Mouse (Mus musculus) hindbrain, embryonic 13.5 days (tissue): ENCODE data around the gene Mesd. TPM values are rescaled to one million over a fixed set of nuclear protein-coding genes. Genes with fewer than 3 reads are reported as not detected.
"Not testable (repeated sequence)": the region's sequence is repeated elsewhere in the genome, so short reads cannot be mapped to it uniquely, and the experiment has no call there.

Source experiments
- ATAC-seq: fragments of 200-750 bp; cut with Nextera tagmentation; 2 replicates; pipeline ENCODE4 v1.8.0; 2017; ENCODE audit warnings: moderate TSS enrichment; ENCODE audit not compliant: low FRiP score
- H3K27ac ChIP-seq: fragments of 300-500 bp; sonication (generic); 2 replicates; pipeline ENCODE4 v1.5.1; 2015; ENCODE audit warnings: inconsistent platforms, mild to moderate bottlenecking, moderate library complexity
- H3K27me3 ChIP-seq: fragments of 300-500 bp; sonication (generic); 2 replicates; pipeline ENCODE4 v1.6.1; 2015; ENCODE audit warnings: mild to moderate bottlenecking, inconsistent platforms
- H3K36me3 ChIP-seq: fragments of 300-500 bp; sonication (generic); 2 replicates; pipeline ENCODE4 v1.6.1; 2015; ENCODE audit warnings: mild to moderate bottlenecking, inconsistent platforms
- H3K4me1 ChIP-seq: fragments of 300-500 bp; sonication (generic); replicated peaks from 2 replicates; pipeline ENCODE4 v1.6.1; 2015; ENCODE audit warnings: inconsistent platforms
- H3K4me2 ChIP-seq: fragments of 300-500 bp; sonication (generic); 2 replicates; pipeline ENCODE4 v1.6.1; 2015; ENCODE audit warnings: inconsistent platforms, mild to moderate bottlenecking, moderate library complexity
- H3K4me3 ChIP-seq: fragments of 300-500 bp; sonication (generic); 2 replicates; pipeline ENCODE4 v1.5.1; 2015; ENCODE audit warnings: mild to moderate bottlenecking, inconsistent platforms
- H3K9ac ChIP-seq: fragments of 300-500 bp; sonication (generic); 2 replicates; pipeline ENCODE4 v1.6.1; 2015; ENCODE audit warnings: mild to moderate bottlenecking, inconsistent platforms
- H3K9me3 ChIP-seq: fragments of 300-500 bp; sonication (generic); 2 replicates; pipeline ENCODE4 v1.6.1; 2016; ENCODE audit warnings: inconsistent platforms
- WGBS: fragments of 180-500 bp; shearing (Covaris S2); methylation state at CpG from one replicate; pipeline ENCODE4 v1.1.7; 2015; 5-methylcytosine and 5-hydroxymethylcytosine counted together
- polyA plus RNA-seq: library from polyadenylated mRNA; unstranded; fragments of >200 nt; fragmentation: Nextera tagmentation; extraction: Ambion mirVana; gene quantifications from 2 replicates; pipeline ENCODE4 v1.2.1, GENCODE M21; 2015

Mesd gene
- polyA plus RNA-seq, 1 experiment from 2014 or later: 74.5 TPM

GRCm38 (mm10) chr7:83883276-83884020 is 818 bp upstream of the Mesd start:
- H3K27ac ChIP-seq: peak overlapping the region; percentile 94
- WGBS: under 1% methylated on average over 81 of the region's 91 CpGs

GRCm38 (mm10) chr7:83884921-83885532 is 761 bp downstream of the Mesd start:
- H3K4me3 ChIP-seq: peak overlapping the region; percentile 83
- no peaks in the 10 kb centered on the region for H3K27me3 ChIP-seq
- H3K9ac ChIP-seq: peak overlapping the region; percentile 91
- ATAC-seq: no peak; the same call in 1 of the 2 replicates
- H3K9me3 ChIP-seq: no peaks in the 10 kb centered on the region
- WGBS: 38% methylated on average over 6 of the region's 6 CpGs
- H3K4me2 ChIP-seq: peak overlapping the region; percentile 89
- H3K36me3 ChIP-seq: peaks cover 5% of the 10 kb centered on the region
- H3K27ac ChIP-seq: peak overlapping the region; percentile 94
- H3K4me1 ChIP-seq: peaks cover 39% of the 10 kb centered on the region

More at GRCm38 (mm10) chr7:83883276-83884020, 818 bp upstream of the Mesd start:
- H3K4me3 ChIP-seq: peak overlapping the region; percentile 83
- peaks cover 5% of the 10 kb centered on the region for H3K36me3 ChIP-seq
- H3K9ac ChIP-seq: peak overlapping the region; percentile 91
- no peaks in the 10 kb centered on the region for H3K27me3 ChIP-seq
- H3K9me3 ChIP-seq: no peaks in the 10 kb centered on the region
- H3K4me1 ChIP-seq: peaks cover 55% of the 10 kb centered on the region
- H3K4me2 ChIP-seq: peak overlapping the region; percentile 89
- peak; percentile 75 for ATAC-seq

DNA sequence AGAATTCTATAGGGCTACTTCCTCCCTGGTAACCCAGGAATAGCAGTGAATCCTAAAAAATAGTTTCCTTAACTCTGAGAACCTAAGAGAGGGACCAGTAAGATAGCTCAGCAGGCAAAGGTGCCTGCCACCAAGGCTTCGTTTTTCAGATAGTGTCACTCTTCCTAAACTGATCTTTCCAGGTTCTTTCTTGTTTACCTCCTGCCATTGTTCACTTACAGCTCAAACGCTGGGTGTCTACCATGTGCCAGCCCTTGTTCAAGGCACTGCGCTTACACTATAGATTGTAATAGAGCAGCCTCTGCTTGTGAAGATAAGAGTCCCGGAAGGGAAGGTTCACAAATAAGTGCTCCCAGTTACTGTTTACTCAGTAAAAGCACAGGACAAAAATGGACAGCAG is 1.6 kb downstream of the Mesd start:
- no peak overlapping the region for H3K27ac ChIP-seq
- no peak overlapping the region for H3K4me3 ChIP-seq
- H3K4me2 ChIP-seq: no peak overlapping the region
- H3K9me3 ChIP-seq: no peaks in the 10 kb centered on the region
- peaks cover 5% of the 10 kb centered on the region for H3K36me3 ChIP-seq
- ATAC-seq: no peak
- H3K27me3 ChIP-seq: no peaks in the 10 kb centered on the region
- H3K9ac ChIP-seq: no peak overlapping the region
- WGBS: 91% methylated on average over 4 of the region's 4 CpGs
- H3K4me1 ChIP-seq: peaks cover 31% of the 10 kb centered on the region

DNA sequence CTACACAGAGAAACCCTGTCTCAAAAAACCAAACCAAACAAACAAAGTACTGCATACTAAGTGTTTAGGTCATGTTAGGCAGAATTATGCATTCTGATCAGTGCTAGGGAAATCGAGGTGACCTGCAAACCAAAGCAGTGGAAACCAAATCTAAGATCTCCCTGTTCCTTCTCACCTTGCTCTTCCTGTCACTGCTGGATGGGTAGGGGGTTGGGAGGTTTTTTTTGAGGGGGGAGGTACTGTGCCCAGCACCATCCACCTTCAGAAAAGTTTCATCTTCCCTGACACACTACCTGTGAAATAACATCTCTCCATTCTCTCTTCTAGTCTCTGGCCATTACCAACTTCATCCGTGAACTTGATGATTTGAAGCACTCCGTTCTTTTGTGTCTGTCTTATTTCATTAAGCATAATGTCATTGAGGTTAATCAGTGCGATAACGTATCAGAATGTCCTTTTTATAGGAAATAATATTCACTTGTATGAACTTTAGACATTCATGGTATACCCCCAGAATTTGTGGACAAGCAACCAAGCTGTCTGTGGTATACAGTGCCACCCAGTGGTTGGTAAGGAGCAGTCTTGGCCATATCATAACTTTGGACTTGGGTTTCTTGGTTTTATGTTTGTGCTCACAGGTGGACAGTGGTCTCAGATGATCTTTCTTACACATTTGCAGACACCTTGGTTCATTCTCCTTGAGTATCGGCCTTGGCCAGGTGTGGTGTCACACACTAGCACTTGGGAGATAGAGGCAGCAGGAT is 2.3 kb downstream of the Mesd start:
- no peak for ATAC-seq
- Histone ChIP-seq H3K9me3 (no peaks in the 10 kb centered on the region), H3K4me3 (no peak overlapping the region), H3K4me1 (peaks cover 26% of the 10 kb centered on the region), H3K27me3 (no peaks in the 10 kb centered on the region), H3K9ac (no peak overlapping the region), H3K36me3 (peaks cover 5% of the 10 kb centered on the region), H3K4me2 (no peak overlapping the region), H3K27ac (no peak overlapping the region)
- WGBS: 95% methylated on average over 6 of the region's 6 CpGs

GRCm38 (mm10) chr7:83889383-83889782 is 5.1 kb downstream of the Mesd start:
- no peaks in the 10 kb centered on the region for H3K36me3 ChIP-seq
- H3K4me1 ChIP-seq: peaks cover 29% of the 10 kb centered on the region

GRCm38 (mm10) chr7:83889946-83890345 is 5.7 kb downstream of the Mesd start:
- not testable (repeated sequence) for H3K9ac ChIP-seq, H3K4me2 ChIP-seq, H3K27me3 ChIP-seq, H3K27ac ChIP-seq, H3K36me3 ChIP-seq, H3K4me3 ChIP-seq, H3K9me3 ChIP-seq, ATAC-seq
- 92% methylated on average over 5 of the region's 5 CpGs for WGBS
- H3K4me1 ChIP-seq: peaks cover 28% of the 10 kb centered on the region

More at GRCm38 (mm10) chr7:83889383-83889782, 5.1 kb downstream of the Mesd start:
- Histone ChIP-seq H3K9ac (no peak overlapping the region), H3K4me3 (no peak overlapping the region), H3K9me3 (no peaks in the 10 kb centered on the region), H3K4me2 (no peak overlapping the region), H3K27ac (no peak overlapping the region), H3K27me3 (no peaks in the 10 kb centered on the region)
- ATAC-seq: no peak
- 76% methylated on average over 3 of the region's 3 CpGs for WGBS

GRCm38 (mm10) chr7:83891433-83892332 is 7.4 kb downstream of the Mesd start:
- peak overlapping the region; percentile 75 for H3K4me3 ChIP-seq
- H3K4me1 ChIP-seq: peaks cover 24% of the 10 kb centered on the region
- H3K27me3 ChIP-seq: no peaks in the 10 kb centered on the region
- peak; percentile 97 for ATAC-seq
- peaks cover 10% of the 10 kb centered on the region for H3K36me3 ChIP-seq
- H3K9me3 ChIP-seq: no peaks in the 10 kb centered on the region
- peak overlapping the region; percentile 89 for H3K9ac ChIP-seq
- peak overlapping the region; percentile 90 for H3K27ac ChIP-seq
- peak overlapping the region; percentile 86 for H3K4me2 ChIP-seq
- WGBS: 2% methylated on average over 44 of the region's 44 CpGs

DNA sequence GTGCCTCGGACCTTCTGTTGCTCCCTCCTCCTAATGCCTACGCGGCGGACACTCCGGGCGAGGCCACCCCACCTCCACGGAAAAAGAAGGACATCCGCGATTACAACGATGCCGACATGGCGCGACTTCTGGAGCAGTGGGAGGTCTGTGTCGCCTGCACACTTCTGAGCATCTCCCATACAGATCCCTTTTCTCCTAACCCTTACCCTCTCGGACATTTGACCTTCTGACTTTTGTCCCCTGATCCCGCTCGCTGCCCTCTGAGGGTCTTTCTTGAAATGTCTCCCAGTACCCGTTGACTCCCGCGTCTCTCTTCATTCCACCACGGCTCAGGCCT is 8.0 kb downstream of the Mesd start:
- no peak for ATAC-seq
- 0% methylated on average over 19 of the region's 21 CpGs for WGBS

GRCm38 (mm10) chr7:83894348-83894747 is 10.1 kb downstream of the Mesd start:
- H3K9me3 ChIP-seq: no peaks in the 10 kb centered on the region
- no peak overlapping the region for H3K4me2 ChIP-seq
- H3K4me1 ChIP-seq: peaks cover 24% of the 10 kb centered on the region
- H3K27ac ChIP-seq: no peak overlapping the region
- H3K4me3 ChIP-seq: no peak overlapping the region
- H3K36me3 ChIP-seq: peaks cover 33% of the 10 kb centered on the region
- 92% methylated on average over 1 of the region's 1 CpGs for WGBS
- no peak overlapping the region for H3K9ac ChIP-seq
- ATAC-seq: no peak
- no peaks in the 10 kb centered on the region for H3K27me3 ChIP-seq

More for the DNA sequence above, 8.0 kb downstream of the Mesd start:
- Histone ChIP-seq H3K9ac (peak overlapping the region; percentile 89), H3K9me3 (no peaks in the 10 kb centered on the region), H3K4me3 (peak overlapping the region; percentile 75), H3K36me3 (peaks cover 12% of the 10 kb centered on the region), H3K27ac (peak overlapping the region; percentile 90), H3K4me1 (peaks cover 24% of the 10 kb centered on the region), H3K4me2 (peak overlapping the region; percentile 86), H3K27me3 (no peaks in the 10 kb centered on the region)

GRCm38 (mm10) chr7:83896077-83896740 is 11.9 kb downstream of the Mesd start:
- Histone ChIP-seq H3K27ac (no peak overlapping the region), H3K36me3 (peaks cover 50% of the 10 kb centered on the region), H3K27me3 (no peaks in the 10 kb centered on the region), H3K4me1 (peaks cover 24% of the 10 kb centered on the region), H3K4me2 (no peak overlapping the region), H3K4me3 (no peak overlapping the region), H3K9me3 (no peaks in the 10 kb centered on the region), H3K9ac (no peak overlapping the region)
- ATAC-seq: no peak
- 95% methylated on average over 5 of the region's 5 CpGs for WGBS

GRCm38 (mm10) chr7:83898267-83898666 is 14.0 kb downstream of the Mesd start:
- Histone ChIP-seq H3K9me3 (no peaks in the 10 kb centered on the region), H3K27ac (no peak overlapping the region), H3K4me3 (no peak overlapping the region), H3K9ac (no peak overlapping the region), H3K4me1 (peaks cover 13% of the 10 kb centered on the region), H3K27me3 (no peaks in the 10 kb centered on the region), H3K4me2 (no peak overlapping the region), H3K36me3 (peaks cover 61% of the 10 kb centered on the region)
- no peak for ATAC-seq
- 94% methylated on average over 11 of the region's 11 CpGs for WGBS
